Mouse (Mus musculus) urinary bladder, adult 18-20 months (tissue): ENCODE measurements around the gene Usp39.

Source experiments
- DNase-seq, 2 experiments: peaks; one replicate each; pipeline ENCODE4 v3.0.0; 2022; ENCODE audit warnings: low spot score in 2 of 2, mixed read lengths in 2 of 2

Gene Usp39

DNA sequence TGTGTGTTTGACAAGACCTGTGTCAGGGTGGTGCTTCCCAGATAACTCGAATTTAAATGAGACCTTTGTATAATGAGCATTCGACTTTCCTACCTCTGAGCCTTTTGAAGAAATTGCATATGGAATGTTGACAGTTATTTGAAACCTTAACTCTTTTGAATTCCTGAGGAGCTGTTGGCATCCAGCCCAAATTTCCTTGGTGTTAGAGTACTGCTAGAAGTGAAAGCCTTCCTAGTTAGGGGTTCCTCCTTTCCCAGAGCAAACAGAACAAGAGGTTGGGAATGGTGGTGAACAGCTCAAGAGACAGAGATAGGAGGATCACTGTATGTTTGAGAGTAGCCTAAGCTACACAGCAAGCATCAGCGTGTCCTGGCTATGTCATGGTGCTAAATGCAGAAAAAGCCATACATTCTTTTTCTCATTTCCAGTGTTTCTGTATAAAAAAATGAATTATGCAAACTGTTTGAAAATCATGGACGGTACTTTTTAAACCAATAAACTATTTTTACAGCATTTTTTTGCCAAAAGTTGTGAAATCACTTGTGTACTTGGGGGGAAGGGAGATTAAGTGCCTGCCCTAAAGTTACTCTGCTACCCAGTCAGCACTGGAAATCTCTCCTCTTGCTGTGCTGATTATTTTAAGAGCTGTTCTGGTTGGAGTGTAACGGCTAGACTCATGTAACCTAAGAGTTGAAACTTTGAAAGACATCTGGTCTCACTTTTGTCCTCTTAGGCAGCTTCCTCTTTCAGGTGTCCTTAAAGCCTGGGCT is 7.8 kb upstream of the Usp39 start:
- no peak for DNase-seq

DNA sequence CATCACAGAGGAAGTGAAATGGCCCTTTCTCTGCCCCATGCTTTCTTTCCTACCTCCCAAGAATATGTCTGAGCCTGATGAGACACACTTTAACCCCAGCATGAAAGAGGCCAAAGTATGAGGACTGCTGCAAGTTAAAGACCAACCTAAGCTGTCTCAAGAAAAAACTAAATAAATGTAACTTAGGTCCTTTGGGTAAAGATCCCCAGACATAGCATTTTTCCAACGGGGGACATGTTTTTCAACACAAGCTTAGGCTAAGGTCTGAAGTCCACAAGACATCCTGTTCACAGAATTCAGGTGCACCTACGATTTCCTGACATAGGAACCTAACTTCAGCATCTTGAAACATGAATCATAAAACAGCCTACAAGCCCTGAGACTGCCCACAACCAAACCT is 5.2 kb upstream of the Usp39 start:
- DNase-seq: no peak

DNA sequence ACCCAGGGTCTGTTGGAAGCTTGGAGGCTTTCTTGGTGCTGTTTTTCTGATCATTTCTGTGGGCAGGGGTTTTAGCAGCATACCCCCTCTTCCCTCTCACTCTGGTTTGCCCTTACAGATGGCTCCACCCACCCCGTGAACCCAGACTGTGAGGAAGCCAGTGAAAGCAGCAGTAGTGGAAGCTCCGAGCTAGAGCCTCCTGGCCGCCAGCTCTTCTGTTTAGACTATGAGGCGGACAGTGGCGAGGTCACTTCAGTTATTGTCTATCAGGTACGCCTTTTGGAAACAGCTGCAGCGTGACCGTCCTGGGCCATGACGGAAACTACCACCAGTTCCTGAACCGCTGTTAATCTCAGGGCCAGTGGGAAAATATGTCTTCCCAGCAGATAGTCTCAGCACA is 3.4 kb upstream of the Usp39 start:
- no peak for DNase-seq

DNA sequence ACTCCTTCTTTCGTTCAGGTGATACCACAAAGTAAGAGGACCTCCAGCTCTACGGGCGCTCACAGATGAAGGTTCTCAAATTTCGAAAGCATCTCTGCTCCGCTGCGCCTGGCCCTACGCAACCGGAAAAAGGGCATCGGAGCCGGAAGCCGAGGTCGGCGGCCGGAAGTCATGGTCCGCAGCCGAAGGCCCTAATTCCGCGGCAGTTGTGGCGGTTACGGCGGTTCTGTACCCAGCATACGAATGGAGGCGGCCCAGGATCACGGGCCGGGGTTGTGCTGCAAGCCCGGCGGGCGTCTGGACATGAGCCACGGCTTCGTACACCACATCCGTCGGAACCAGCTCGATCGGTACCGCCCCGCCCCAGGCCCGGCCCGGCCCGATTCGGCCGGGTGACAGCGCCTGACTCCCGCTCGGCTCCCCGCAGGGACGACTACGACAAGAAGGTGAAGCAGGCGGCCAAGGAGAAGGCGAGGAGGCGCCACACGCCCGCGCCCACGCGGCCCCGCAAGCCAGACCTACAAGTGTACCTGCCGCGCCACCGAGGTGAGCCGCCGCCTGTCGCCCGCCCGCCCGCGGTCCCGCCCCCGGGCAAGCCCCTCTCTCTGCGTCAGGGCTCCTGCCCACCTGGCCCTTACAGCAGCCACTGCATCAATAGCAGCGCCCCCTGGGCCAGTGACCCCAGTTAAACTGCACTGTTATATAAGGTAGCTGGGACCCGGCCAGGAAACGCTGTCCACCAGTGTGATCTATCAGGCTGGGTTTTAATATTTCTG is 2.4 kb upstream of the Usp39 start, which contains the start of gene 0610030E20Rik:
0610030E20Rik (plus strand) TSS at position 152 of the 776 bp plus-strand sequence.
- peak; percentile 63 to 78 for DNase-seq

DNA sequence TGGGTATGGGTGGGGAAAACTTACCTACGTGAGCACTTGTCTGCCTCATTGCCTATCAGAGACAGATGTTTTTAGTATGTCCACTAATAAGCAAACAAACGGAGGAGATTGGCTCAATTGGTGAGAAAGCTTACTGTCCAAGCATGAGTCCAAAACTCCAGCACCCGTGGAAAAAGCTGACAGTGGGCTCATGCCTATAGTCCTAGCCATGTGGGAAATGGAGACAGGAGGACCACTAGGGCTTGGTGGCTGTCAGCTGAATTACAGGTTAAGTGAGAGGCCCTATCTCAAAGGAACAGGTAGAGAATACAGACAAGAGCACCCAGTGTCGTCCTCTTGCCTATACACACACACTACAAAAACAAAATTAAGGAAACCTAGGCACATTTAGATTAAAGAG is 1.3 kb upstream of the Usp39 start:
- DNase-seq: no peak

DNA sequence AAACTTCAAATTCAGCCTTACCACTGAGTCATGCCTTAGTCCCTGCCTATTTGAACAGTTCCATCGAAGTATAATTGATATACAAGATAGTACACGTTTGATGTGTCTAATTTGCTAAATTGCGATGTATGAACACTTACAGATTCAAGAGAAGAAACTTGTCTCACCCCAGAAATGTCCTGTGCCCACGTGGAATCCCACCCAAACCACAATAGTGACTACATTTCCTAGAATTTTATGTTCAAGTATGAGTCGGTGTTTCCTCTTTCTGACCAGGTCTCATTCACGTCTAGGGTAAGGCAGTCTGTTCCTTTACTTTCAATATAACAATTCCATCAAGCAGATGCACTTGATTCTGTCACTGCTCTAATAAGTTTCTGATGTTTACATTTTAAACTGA is 649 bp upstream of the Usp39 start:
- DNase-seq: no peak

DNA sequence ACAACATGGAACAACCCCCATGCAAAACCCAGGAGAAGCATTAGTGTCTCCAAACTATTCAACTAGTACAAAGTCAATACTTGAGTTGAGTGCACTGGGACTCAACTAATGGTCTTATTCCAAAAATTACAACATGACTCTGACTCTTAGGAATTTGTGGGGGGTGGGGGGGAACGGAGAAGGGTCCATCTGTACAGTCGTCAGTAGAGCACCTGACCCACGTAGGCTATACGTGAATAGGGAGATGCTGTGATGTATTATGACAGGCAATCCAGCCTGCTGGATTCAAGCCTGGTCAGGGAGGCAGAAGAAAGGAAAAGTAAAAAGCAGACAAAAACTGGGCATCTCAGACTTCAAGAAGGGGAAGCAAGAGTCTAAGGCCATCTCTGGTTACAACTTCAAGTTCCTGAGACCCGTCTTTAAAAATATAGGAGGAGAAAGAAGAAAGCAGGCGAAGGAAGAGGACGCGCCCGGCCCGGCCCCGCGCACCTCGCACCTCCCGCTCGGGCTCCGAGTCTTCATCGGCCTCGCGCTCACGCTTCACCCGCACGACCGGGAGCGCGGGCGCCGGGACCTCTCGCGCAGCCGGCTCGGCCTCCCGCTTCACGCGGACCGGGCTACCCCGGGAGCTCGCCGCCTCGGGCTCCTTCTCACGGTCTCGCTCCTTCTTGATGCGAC is 449 bp downstream of the Usp39 start:
- DNase-seq: no peak

DNA sequence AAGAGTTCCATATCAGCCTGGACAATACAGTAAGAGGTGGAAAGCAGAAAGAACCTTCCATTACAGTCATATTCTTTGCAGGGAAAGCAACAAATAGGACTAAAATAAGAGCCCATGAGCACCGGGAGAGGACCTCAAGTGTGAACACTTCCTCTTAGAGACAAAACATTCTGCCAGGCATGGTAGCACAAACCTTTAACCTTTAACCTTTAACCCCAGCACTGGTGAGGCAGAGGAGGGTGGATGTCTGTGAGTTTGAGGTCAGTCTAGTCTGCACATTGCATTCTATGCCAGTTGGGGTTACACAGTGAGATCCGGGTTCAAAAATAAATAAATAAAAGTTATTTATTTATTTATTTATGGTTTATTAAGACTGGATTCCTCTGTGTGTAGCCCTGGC is 4.5 kb downstream of the Usp39 start:
- no peak for DNase-seq

DNA sequence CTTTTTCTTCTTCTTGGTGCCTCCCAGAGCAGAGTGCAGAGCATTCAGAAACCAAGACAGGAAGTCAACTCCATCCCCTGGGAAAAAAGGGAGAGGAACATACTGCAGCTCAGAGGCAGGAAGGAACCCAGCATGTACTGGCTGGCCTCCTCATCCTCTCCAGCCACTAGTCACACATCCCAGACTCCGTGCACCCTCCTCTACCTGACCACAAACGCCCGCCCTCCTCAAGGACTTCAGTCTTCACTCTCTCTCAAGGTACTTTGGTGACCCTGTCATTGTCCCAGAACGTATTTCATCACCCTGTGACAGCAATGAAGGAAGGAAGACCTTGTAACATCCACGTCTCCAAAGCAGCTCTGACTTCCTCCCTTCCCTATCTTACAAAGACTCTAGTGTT is 11.9 kb downstream of the Usp39 start:
- no peak for DNase-seq

DNA sequence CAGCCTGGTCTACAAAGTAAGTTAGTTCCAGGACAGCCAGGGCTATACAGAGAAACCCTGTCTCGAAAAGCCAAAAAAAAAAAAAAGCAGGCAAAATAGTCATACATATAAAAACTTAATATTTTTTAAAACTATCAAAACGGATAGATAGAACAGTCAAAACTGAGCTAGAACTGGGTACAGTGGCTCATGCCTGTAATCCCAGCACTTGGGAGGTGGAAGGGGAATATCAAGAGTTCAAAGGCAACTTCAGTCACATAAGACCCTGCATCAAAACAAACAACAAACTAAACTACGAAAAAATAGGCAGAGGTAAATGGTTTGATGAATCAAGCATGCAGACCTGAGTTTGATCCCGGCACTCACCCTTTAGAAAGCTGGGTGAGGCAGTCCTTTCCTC is 14.9 kb downstream of the Usp39 start:
- DNase-seq: no peak

DNA sequence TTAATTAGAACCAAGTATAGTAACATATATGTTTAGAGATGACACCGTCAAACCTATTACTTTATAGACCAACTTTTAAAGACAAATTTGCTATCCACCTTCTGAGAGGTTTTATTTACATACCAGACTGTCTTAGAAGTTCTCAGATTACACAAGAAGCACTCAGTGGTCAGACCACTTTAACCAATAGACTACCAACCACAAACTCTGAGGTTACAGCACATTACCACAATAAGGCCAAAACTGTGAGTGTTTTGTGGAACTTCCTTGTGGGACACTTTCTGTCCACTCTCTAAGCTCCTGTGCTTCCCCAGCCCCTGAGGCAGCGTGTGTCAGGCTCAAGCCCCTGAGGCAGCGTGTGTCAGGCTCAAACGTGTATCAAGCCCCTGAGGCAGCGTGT is 16.0 kb downstream of the Usp39 start:
- no peak for DNase-seq

DNA sequence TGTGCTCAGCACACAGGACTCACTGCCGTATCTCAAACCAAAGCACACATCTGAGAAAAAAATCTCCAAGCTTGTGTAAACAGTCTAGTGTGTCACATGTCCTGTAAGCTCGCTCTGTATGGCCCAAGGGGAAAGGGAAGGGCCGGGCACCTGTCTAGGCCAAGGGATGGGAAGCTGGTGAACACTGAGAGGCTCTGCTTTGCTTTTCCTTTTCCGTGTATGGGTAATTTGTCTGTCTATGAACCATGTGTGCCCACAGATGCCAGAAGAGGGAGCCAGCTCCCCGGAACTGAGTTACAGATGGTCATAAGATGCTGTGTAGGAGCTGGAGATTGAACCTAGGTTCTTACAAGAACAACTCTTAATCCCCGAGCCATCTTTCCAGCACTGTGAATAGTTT is 18.7 kb downstream of the Usp39 start:
- peak in 1 of 2 experiments; percentile 34 for DNase-seq

DNA sequence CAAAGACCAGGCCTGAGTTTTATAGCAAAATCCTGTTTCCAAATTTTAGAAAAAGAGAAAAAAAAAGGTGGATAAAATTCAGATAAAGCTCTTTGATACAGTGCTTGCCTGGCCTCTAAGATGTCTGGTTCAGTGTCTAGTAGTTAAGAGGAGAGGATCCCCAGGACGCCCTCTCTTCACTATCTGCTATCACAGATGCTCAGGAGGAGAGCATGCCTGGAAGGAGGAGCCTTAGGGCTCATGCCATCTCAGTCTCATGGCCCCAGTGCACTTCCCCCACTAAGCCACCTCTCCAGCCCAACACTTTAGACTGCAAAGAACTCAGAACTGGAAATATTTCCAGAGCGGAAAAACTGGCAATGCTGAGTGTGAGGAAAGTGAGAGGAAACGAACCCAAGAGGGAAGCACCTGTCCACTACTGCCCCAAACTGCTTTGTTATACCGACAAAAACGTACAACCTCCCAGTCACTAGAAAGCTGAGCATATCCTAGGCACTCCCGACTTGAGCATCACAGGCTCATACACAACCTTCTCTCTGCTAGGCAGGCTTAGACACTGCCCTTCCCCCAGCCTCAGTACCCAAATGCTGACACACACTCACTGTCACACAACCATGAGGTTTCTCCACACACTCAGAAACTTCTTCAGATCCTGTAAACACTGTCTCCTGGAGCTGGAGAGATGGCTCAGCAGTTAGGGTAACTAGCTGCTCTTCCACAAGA is 21.0 kb downstream of the Usp39 start:
- DNase-seq: no peak

DNA sequence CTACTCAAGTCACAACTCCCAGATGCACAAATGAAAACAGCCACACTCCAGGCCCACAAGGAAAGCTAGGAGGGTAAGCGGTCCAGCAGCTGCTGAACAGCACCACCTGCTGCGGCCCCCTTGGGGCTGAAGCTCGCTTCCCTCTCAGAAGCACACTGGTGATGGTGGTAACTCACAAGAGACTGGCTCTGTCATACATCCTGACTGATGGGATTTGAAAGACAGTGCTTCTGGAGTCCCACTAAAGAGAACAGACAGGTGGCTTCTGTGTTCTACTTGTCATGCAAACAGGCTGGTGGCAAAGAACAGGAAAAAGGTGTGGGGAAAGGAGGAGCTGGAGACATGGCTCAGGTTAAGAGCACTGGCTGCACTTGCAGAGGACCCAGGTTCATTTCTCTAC is 22.0 kb downstream of the Usp39 start:
- DNase-seq: no peak

DNA sequence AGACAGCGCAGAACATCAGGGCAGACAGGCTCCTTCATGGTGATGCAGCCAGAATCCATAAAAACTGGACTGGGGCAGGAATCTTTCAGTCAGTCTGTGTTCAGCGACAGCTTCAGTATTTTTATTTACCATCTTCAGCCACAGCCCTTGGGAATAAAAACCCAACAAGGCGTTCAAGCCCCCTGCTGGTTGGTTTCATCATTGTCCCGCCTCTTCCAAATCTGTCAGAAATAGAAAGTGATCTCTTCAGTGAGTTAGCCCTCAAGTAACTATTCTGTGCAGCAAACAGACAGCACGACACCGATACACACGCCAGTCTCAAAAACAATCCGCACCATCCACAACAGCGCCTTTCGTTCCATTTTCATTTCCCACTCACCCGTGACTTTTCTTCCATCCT is 26.0 kb downstream of the Usp39 start:
- no peak for DNase-seq

DNA sequence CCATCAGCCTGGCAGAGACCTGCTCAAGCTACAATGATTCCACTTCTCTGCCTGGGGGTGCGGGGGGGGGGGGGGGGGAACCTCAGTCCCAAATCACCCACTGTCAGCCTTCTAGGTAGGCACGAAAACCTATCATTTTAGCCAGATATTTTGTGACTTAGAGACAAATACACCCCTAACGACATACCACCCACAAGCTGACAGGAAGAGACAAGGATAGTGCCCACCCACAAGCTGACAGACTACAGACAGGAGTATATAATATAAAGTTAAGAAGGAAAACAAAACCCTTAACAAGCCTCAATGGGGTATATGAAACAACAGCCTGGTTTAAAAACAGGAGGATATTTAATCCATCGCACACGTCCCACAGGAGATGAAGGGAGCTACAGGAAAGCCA is 26.5 kb downstream of the Usp39 start:
- no peak for DNase-seq

DNA sequence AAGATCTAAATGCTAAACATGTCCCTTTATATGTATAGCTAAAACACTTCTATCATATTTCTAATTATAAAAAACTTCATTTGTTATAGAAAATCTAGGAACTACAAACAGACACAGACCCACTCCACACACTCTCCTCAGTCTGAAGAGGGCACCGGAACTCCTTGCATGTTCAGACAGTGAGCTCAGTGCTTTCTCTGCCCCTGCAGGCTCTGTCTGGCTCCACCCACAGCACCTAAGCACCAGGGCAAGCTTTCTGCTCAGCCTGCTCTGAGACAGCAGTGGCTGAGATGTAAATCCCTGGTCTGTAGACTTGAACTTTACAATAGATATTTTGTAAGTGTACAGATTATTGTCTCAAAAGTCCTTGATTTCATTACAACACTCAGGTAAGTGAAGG is 28.9 kb downstream of the Usp39 start:
- peak; percentile 15 to 45 for DNase-seq

DNA sequence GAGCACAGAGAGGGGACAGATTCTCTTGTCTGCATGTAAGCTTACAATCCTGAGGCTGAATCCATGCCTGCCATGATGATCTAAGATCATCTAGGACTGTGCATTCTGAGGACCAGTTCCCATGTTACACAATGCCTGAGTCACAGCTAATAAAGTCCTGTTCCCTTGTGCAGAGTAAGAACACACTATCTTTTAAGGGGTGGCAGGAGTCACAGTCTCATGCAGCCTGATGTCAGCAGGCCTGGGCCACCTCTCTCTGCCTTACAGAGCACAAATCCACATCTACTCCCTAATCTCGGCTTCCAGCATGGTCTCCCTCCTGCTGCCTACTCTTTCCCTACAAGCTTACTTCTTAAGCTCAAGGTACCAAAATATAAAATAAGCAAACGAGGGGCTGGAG is 29.6 kb downstream of the Usp39 start:
- no peak for DNase-seq

DNA sequence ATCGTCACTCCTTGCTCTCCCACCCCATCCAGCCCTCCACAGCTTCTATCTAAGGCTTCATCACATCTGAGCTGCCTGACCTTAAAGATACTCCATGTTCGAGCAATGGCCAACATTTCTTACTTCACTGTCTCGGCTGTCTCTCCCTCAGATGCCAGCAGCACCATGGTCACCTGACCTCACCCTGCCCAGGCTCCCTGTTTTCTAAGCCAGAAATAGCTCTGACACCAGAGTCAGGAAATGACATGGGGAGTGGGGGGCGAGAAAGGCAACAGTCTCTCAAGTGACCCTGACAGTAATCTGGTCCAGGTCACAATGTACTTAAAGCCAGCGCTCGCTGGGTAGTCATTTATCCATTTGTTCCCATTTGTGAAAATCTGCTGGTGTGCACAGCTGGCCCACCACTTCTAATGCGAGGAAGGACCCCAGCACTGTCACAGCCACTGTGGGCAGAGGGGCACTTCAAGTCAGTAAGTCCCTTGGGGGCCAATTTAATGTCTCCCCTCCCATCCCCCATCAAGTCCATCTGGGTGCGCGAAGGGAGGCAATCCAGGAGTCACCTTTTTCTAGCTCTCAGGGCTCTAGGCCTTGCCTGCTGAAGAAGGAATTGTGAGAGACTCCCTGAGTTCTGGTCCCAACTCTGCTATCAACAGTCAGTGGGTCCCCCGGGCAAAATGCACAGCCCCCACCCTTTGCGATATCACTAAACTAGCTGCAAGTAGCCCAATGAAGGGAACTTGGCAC is 31.7 kb downstream of the Usp39 start:
- no peak for DNase-seq

DNA sequence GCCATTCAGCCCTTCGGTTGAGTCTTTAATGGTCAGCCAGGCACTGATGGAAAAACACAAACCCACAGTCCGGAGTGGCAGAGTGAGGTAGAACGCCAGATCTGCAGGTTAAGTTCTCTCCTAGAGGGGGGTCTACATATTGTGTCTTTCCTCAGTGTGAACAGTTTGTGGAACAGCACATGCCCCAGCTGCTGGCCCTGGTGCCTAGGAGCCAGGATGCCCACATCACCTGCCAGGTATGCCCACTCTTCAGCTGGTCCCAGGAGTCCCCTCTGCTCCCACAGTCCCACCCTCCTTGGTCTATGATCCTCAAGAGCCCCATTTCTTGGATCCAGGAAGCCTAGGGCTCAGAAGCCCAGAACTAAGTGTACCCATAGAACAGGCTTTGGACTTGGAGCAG is 32.8 kb downstream of the Usp39 start:
- DNase-seq: no peak

DNA sequence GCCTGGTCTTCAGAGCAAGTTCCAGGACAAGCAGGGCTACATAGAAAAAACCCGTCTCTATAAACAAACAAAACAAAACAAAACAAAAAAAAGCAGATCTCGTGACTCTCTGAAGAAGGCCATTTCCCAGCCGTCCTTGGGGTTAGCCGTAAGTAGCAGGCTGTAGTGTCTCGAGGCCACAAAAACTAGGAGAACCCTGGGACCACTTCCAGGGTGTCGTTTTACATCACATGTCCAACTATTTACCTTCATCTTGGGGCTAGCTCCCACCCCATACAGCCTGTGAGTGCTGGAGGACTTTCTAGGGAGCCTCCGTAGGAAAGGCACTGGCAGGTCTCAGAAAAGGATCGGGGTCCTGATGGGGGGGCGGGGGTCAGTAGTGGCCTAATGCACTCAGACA is 41.5 kb downstream of the Usp39 start:
- DNase-seq: no peak
